Mouse (Mus musculus) C2C12 (cell line): ENCODE data around the gene Selenov. TPM values are rescaled to one million over a fixed set of nuclear protein-coding genes. Genes with fewer than 3 reads are reported as not detected.

Experiments used
- H3K27me3 ChIP-seq: one replicate; pipeline ENCODE4 v1.6.1; 2011; ENCODE audit not compliant: control insufficient read depth, insufficient read depth, insufficient read length
- H3K36me3 ChIP-seq: one replicate; pipeline ENCODE4 v1.6.1; 2011; ENCODE audit not compliant: control insufficient read depth, insufficient read depth
- H3K4me3 ChIP-seq: one replicate; pipeline ENCODE4 v1.5.1; 2011; ENCODE audit warnings: mild to moderate bottlenecking, control low read depth; ENCODE audit not compliant: poor library complexity, insufficient read depth, severe bottlenecking
- H3K79me2 ChIP-seq: one replicate; pipeline ENCODE4 v1.6.1; 2011; ENCODE audit not compliant: control insufficient read depth, insufficient read depth
- H3K79me3 ChIP-seq: one replicate; pipeline ENCODE4 v1.6.1; 2011; ENCODE audit warnings: low read depth, control low read depth
- H3ac ChIP-seq: one replicate; pipeline ENCODE3; 2011; ENCODE audit warnings: low read depth; ENCODE audit not compliant: control insufficient read depth, insufficient read length
- CEBPB ChIP-seq: IDR thresholded peaks from one replicate; pipeline ENCODE4 v1.6.1; 2011; ENCODE audit warnings: low read depth, mild to moderate bottlenecking, control low read depth, moderate library complexity
- CTCF ChIP-seq: IDR thresholded peaks from one replicate; pipeline ENCODE4 v1.5.1; 2011; ENCODE audit not compliant: control insufficient read depth, insufficient read depth, insufficient read length
- FOSL1 ChIP-seq: IDR thresholded peaks from one replicate; pipeline ENCODE4 v1.8.0; 2011; ENCODE audit warnings: mild to moderate bottlenecking, low read length; ENCODE audit not compliant: poor library complexity, insufficient read depth, severe bottlenecking
- MAX ChIP-seq: IDR thresholded peaks from one replicate; pipeline ENCODE4 v1.6.1; 2011; ENCODE audit warnings: mild to moderate bottlenecking, control low read depth
- MYOD1 ChIP-seq: IDR thresholded peaks from one replicate; pipeline ENCODE4 v1.6.1; 2011; ENCODE audit warnings: low read depth; ENCODE audit not compliant: control insufficient read depth, insufficient read length
- MYOG ChIP-seq: IDR thresholded peaks from one replicate; pipeline ENCODE4 v1.6.1; 2011; ENCODE audit not compliant: control insufficient read depth, insufficient read length; ENCODE audit errors: extremely low read depth
- USF1 ChIP-seq: IDR thresholded peaks from one replicate; pipeline ENCODE4 v1.6.1; 2011; ENCODE audit warnings: low read depth, mild to moderate bottlenecking, control low read depth, moderate library complexity
- polyA plus RNA-seq: library from polyadenylated mRNA; unstranded; fragments of >200 nt; fragmentation: generic; extraction: Trizol; gene quantifications from one replicate; pipeline ENCODE4 v1.2.1, GENCODE M21; 2012; ENCODE audit warnings: missing spikeins

Gene Selenov
- polyA plus RNA-seq, 1 experiment = not detected

DNA sequence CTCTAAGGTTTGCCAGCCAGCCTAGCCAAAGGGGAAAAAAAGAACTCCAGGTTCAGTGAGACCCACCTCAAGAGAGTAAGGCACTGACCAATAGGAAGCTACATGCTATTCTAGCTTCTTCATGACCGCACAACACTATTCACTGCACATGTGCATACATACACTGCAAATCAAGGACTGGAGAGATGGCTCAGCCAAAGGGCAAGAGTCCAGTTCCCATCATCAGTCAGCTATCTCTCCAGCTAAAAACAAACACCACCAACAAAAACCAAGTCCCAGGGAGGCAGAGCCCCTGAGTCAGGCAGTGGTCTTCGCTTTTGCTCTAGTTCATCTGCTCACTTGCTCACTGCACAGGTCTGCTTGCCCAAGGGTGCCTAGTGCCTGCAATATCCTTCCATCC lies 37.3 kb upstream of the Selenov start:
- H3K79me3 ChIP-seq = peaks cover 11% of the 10 kb centered on the region
- no peak overlapping the region for H3K4me3 ChIP-seq
- H3ac ChIP-seq = no peak overlapping the region
- H3K36me3 ChIP-seq = peaks cover 56% of the 10 kb centered on the region
- TF ChIP-seq MYOG (no peak), USF1 (no peak), CEBPB (no peak), MAX (no peak), CTCF (no peak), MYOD1 (no peak), FOSL1 (no peak)
- peaks cover 22% of the 10 kb centered on the region for H3K79me2 ChIP-seq
- no peaks in the 10 kb centered on the region for H3K27me3 ChIP-seq

DNA sequence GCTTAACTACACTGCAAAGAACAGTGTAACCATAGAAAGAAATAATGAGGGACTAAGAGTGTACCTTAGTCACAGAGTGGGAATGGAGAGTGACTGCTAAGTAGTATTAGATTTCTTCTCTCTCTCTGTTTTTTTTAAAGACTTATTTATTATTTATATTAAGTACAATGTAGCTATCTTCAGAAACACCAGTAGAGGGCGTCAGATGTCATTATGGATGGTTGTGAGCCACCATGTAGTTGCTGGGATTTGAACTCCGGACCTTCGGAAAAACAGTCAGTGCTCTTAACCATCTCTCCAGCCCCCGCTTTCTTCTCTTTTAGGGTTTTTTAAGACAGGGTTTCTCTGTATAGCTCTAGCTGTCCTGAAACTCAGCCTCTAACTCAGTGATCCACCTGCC lies 35.5 kb upstream of the Selenov start:
- Histone ChIP-seq H3K79me3 (no peaks in the 10 kb centered on the region), H3ac (no peak overlapping the region), H3K27me3 (no peaks in the 10 kb centered on the region), H3K79me2 (peaks cover 4% of the 10 kb centered on the region), H3K4me3 (no peak overlapping the region), H3K36me3 (peaks cover 72% of the 10 kb centered on the region)
- TF ChIP-seq USF1 (no peak), MYOD1 (no peak), FOSL1 (no peak), CTCF (no peak), MAX (no peak), CEBPB (no peak), MYOG (no peak)

DNA sequence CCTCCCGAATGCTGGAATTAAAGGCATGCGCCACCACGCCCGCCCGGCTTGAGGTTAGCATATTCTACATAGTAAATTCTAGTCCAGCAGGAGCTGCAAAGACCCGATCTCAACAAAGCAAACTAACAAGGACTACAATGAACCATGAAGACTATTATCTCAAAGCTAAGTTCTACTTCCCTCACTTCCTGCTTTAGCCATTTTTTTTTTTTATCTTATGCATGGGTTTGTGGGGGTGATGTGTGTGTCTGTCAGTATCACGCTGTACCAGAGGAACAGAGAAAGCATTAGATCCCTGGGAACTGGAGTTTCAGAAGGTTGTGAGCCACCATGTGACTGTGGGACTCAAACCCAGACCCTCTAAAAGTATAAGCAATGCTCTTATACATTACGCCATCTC lies 34.3 kb upstream of the Selenov start:
- Histone ChIP-seq H3K79me2 (no peaks in the 10 kb centered on the region), H3K27me3 (no peaks in the 10 kb centered on the region), H3K36me3 (peaks cover 71% of the 10 kb centered on the region), H3K79me3 (no peaks in the 10 kb centered on the region), H3ac (no peak overlapping the region), H3K4me3 (no peak overlapping the region)
- TF ChIP-seq MYOG (no peak), USF1 (no peak), CTCF (no peak), MAX (no peak), CEBPB (no peak), MYOD1 (no peak), FOSL1 (no peak)

DNA sequence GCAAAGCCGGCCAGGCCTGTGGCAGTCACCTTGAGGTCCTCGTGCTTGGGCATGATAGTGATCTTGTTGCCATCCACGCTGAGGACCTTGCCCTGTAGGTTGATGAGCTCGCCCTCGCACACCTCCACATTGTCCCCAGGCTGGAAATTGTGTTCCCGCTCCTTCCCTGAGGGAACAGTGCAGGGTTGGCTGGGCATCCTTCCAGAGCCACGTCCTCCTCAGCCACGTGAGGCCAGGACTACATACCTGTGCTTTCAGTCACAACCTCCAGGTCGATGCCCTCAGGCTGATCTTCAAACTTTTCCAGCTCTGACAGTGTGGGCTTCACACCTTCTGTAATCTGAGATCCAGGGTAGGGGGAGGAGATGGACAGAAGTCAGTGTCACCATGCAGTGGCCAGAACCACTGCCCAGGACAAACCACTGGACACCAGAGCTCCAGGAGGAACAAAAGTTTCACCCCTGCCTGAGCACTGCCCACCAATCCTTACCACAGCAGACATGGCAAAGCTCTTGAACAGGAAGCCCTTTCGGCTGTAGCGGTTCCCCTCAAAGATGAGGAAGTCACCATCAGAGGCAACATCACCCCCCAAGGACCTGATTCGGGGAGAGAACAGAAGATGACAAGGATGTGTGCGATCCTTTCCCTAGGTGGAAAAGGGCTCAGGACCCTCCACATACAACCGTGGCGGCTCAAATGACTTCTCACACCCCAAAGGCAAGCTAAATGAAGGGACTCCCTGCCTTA lies 31.2 kb upstream of the Selenov start:
- Histone ChIP-seq H3K79me2 (no peaks in the 10 kb centered on the region), H3ac (no peak overlapping the region), H3K27me3 (no peaks in the 10 kb centered on the region), H3K4me3 (no peak overlapping the region), H3K36me3 (peaks cover 88% of the 10 kb centered on the region), H3K79me3 (no peaks in the 10 kb centered on the region)
- TF ChIP-seq MAX (no peak), FOSL1 (no peak), USF1 (no peak), MYOG (no peak), CTCF (no peak), CEBPB (no peak), MYOD1 (no peak)

DNA sequence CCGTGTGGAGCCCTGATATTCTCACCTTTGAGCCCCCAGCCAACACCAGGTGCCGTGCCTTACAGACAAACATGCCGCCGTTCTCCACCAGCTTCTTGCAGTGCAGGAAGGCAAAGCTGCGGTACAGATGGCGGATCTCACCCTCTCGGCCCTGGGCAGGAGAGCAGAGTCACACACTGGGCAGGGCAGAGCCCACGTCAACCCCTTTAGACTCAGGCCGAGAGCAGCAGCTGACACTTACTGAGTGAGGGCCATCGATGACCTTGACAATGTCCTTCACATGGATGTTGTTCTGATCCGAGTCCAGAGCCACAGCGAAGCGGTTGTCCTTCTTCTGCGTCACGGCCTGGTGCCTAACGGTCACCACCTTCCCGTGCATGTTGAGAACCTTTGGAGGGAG lies 27.7 kb upstream of the Selenov start:
- peaks cover 92% of the 10 kb centered on the region for H3K36me3 ChIP-seq
- no peak overlapping the region for H3K4me3 ChIP-seq
- H3ac ChIP-seq = no peak overlapping the region
- TF ChIP-seq MYOD1 (no peak), CTCF (no peak), MYOG (no peak), CEBPB (no peak), FOSL1 (no peak), MAX (no peak), USF1 (no peak)
- H3K79me2 ChIP-seq = no peaks in the 10 kb centered on the region
- H3K79me3 ChIP-seq = no peaks in the 10 kb centered on the region
- H3K27me3 ChIP-seq = no peaks in the 10 kb centered on the region
